Mouse (Mus musculus) limb, embryonic 14.5 days (tissue): ENCODE measurements around the gene Nefh. TPM values are rescaled to one million over a fixed set of nuclear protein-coding genes. Genes with fewer than 3 reads are reported as not detected.

ENCODE experiments used
- ATAC-seq: fragments of 200-750 bp; cut with Nextera tagmentation; 2 replicates; pipeline ENCODE4 v1.8.0; 2017; ENCODE audit warnings: low read depth, moderate number of reproducible peaks, moderate TSS enrichment; ENCODE audit not compliant: low FRiP score
- DNase-seq: peaks from one replicate; pipeline ENCODE4 v3.0.0-alpha.2; 2015; ENCODE audit warnings: low spot score
- H3K27ac ChIP-seq: fragments of 300-500 bp; sonication (generic); replicated peaks from 2 replicates; pipeline ENCODE4 v1.5.1; 2014; ENCODE audit warnings: low read depth, mild to moderate bottlenecking, low read length, moderate library complexity, mixed read lengths
- H3K27me3 ChIP-seq: fragments of 300-500 bp; sonication (generic); 2 replicates; pipeline ENCODE4 v1.6.1; 2014; ENCODE audit warnings: low read length, mixed read lengths; ENCODE audit not compliant: control insufficient read depth, insufficient read depth
- H3K36me3 ChIP-seq: fragments of 300-500 bp; sonication (generic); 2 replicates; pipeline ENCODE4 v1.6.1; 2014; ENCODE audit warnings: mild to moderate bottlenecking, low read length, moderate library complexity, mixed read lengths; ENCODE audit not compliant: control insufficient read depth, insufficient read depth
- H3K4me1 ChIP-seq: fragments of 300-500 bp; sonication (generic); 2 replicates; pipeline ENCODE4 v1.6.1; 2014; ENCODE audit warnings: antibody characterized with exemption, low read length, mixed read lengths; ENCODE audit not compliant: control insufficient read depth, insufficient read depth
- H3K4me2 ChIP-seq: fragments of 300-500 bp; sonication (generic); replicated peaks from 2 replicates; pipeline ENCODE4 v1.6.1; 2014; ENCODE audit warnings: low read depth, mild to moderate bottlenecking, low read length, moderate library complexity; ENCODE audit not compliant: severe bottlenecking
- H3K4me3 ChIP-seq: fragments of 300-500 bp; sonication (generic); replicated peaks from 2 replicates; pipeline ENCODE4 v1.5.1; 2014; ENCODE audit warnings: low read length
- H3K9ac ChIP-seq: fragments of 300-500 bp; sonication (generic); 2 replicates; pipeline ENCODE4 v1.6.1; 2014; ENCODE audit warnings: mild to moderate bottlenecking, low read depth, low read length, moderate library complexity; ENCODE audit not compliant: severe bottlenecking
- H3K9me3 ChIP-seq: fragments of 300-500 bp; sonication (generic); 2 replicates; pipeline ENCODE4 v1.6.1; 2016; ENCODE audit warnings: low read length; ENCODE audit not compliant: control insufficient read depth
- POLR2A ChIP-seq: fragments of 200-500 bp; IDR thresholded peaks from 2 replicates; pipeline ENCODE4 v1.8.0; 2012; ENCODE audit warnings: inconsistent platforms, mild to moderate bottlenecking, moderate library complexity, borderline replicate concordance; ENCODE audit not compliant: insufficient read depth, insufficient read length; ENCODE audit errors: extremely low read depth
- WGBS: fragments of 180-500 bp; shearing (Covaris S2); extraction: QIAGEN DNeasy Blood & Tissue Kit; methylation state at CpG from one replicate; pipeline ENCODE4 v1.1.7; 2014; 5-methylcytosine and 5-hydroxymethylcytosine counted together
- polyA plus RNA-seq, 2 experiments: library from polyadenylated mRNA; depleted of rRNA in 1 of 2; stranded (reverse) in 1 of 2; unstranded in 1 of 2; fragments of >200 nt; fragmentation: Nextera tagmentation in 1 of 2; extraction: Ambion mirVana in 1 of 2; gene quantifications; 2 replicates each; pipeline versions ENCODE4 v1.2.1 to v1.2.3; 2012 to 2014

Nefh gene
- polyA plus RNA-seq, 2 experiments: 0.23 to 0.28 TPM

- Histone ChIP-seq H3K36me3 (no peaks in the 10 kb centered on the region), H3K4me3 (no peak overlapping the region), H3K27me3 (no peaks in the 10 kb centered on the region), H3K9ac (no peak overlapping the region), H3K9me3 (no peaks in the 10 kb centered on the region), H3K27ac (no peak overlapping the region), H3K4me1 (no peaks in the 10 kb centered on the region), H3K4me2 (no peak overlapping the region)
- ATAC-seq: no peak
- 46% methylated on average over 10 of the region's 10 CpGs for WGBS
- TF ChIP-seq POLR2A: no peak
- no peak for DNase-seq
These were observed 20.5 kb upstream of the Nefh start for GRCm38 (mm10) chr11:4968376-4968775.

- ATAC-seq (no peak), DNase-seq (no peak)
- no peak for TF ChIP-seq POLR2A
- Histone ChIP-seq H3K4me1 (no peaks in the 10 kb centered on the region), H3K9me3 (no peaks in the 10 kb centered on the region), H3K4me2 (no peak overlapping the region), H3K4me3 (no peak overlapping the region), H3K27me3 (no peaks in the 10 kb centered on the region), H3K27ac (no peak overlapping the region), H3K36me3 (no peaks in the 10 kb centered on the region), H3K9ac (no peak overlapping the region)
- WGBS: 38% methylated on average over 2 of the region's 2 CpGs
These were observed 19.7 kb upstream of the Nefh start for GRCm38 (mm10) chr11:4967549-4967948.

GRCm38 (mm10) chr11:4966888-4967287 is 19.0 kb upstream of the Nefh start:
- Histone ChIP-seq H3K9me3 (no peaks in the 10 kb centered on the region), H3K27me3 (no peaks in the 10 kb centered on the region), H3K36me3 (no peaks in the 10 kb centered on the region), H3K4me1 (no peaks in the 10 kb centered on the region), H3K4me2 (no peak overlapping the region), H3K9ac (no peak overlapping the region), H3K4me3 (no peak overlapping the region), H3K27ac (no peak overlapping the region)
- no peak for ATAC-seq
- WGBS: 56% methylated on average over 5 of the region's 5 CpGs
- no peak for TF ChIP-seq POLR2A
- DNase-seq: no peak

- Histone ChIP-seq H3K4me2 (no peak overlapping the region), H3K27me3 (no peaks in the 10 kb centered on the region), H3K9me3 (no peaks in the 10 kb centered on the region), H3K4me3 (no peak overlapping the region), H3K36me3 (no peaks in the 10 kb centered on the region), H3K4me1 (no peaks in the 10 kb centered on the region), H3K27ac (no peak overlapping the region), H3K9ac (no peak overlapping the region)
- ATAC-seq: no peak
- DNase-seq: no peak
- WGBS: 44% methylated on average over 2 of the region's 2 CpGs
- no peak for TF ChIP-seq POLR2A
These were observed 18.5 kb upstream of the Nefh start for GRCm38 (mm10) chr11:4966325-4966724.

GRCm38 (mm10) chr11:4963099-4963808 is 15.4 kb upstream of the Nefh start:
- Histone ChIP-seq H3K27ac (no peak overlapping the region), H3K36me3 (no peaks in the 10 kb centered on the region), H3K27me3 (no peaks in the 10 kb centered on the region), H3K4me2 (no peak overlapping the region), H3K9me3 (no peaks in the 10 kb centered on the region), H3K9ac (no peak overlapping the region), H3K4me3 (no peak overlapping the region), H3K4me1 (no peaks in the 10 kb centered on the region)
- no peak for TF ChIP-seq POLR2A
- DNase-seq (no peak), ATAC-seq (no peak)
- 22% methylated on average over 6 of the region's 6 CpGs for WGBS
